Mouse (Mus musculus) intestine, postnatal 0 days (tissue): Measurements from ENCODE around the gene Il17ra. TPM values are rescaled to one million over a fixed set of nuclear protein-coding genes. Genes with fewer than 3 reads are reported as not detected.

Experiments used
- ATAC-seq: fragments of 200-750 bp; cut with Nextera tagmentation; 2 replicates; pipeline ENCODE4 v1.8.0; 2017; ENCODE audit warnings: mild to moderate bottlenecking, moderate TSS enrichment, moderate library complexity
- H3K27ac ChIP-seq: fragments of 300-500 bp; sonication (generic); 2 replicates; pipeline ENCODE4 v1.5.1; 2014; ENCODE audit warnings: mild to moderate bottlenecking, low read depth, low read length, moderate library complexity
- H3K27me3 ChIP-seq: fragments of 300-500 bp; sonication (generic); replicated peaks from 2 replicates; pipeline ENCODE4 v1.6.1; 2014; ENCODE audit warnings: low read length, mixed read lengths; ENCODE audit not compliant: control insufficient read depth, insufficient read depth
- H3K36me3 ChIP-seq: fragments of 300-500 bp; sonication (generic); 2 replicates; pipeline ENCODE4 v1.6.1; 2014; ENCODE audit warnings: mild to moderate bottlenecking, moderate library complexity; ENCODE audit not compliant: control insufficient read depth, insufficient read depth
- H3K4me1 ChIP-seq: fragments of 300-500 bp; sonication (generic); replicated peaks from 2 replicates; pipeline ENCODE4 v1.6.1; 2014; ENCODE audit warnings: antibody characterized with exemption, low read length, mixed read lengths; ENCODE audit not compliant: control insufficient read depth, insufficient read depth
- H3K4me2 ChIP-seq: fragments of 300-500 bp; sonication (generic); replicated peaks from 2 replicates; pipeline ENCODE4 v1.6.1; 2014; ENCODE audit warnings: low read depth, mild to moderate bottlenecking, moderate library complexity
- H3K4me3 ChIP-seq: fragments of 300-500 bp; sonication (generic); 2 replicates; pipeline ENCODE4 v1.5.1; 2014; ENCODE audit warnings: low read depth, low read length
- H3K9ac ChIP-seq: fragments of 300-500 bp; sonication (generic); 2 replicates; pipeline ENCODE4 v1.6.1; 2014; ENCODE audit warnings: mild to moderate bottlenecking, low read depth, low read length
- H3K9me3 ChIP-seq: fragments of 300-500 bp; sonication (generic); 2 replicates; pipeline ENCODE4 v1.6.1; 2016; ENCODE audit warnings: mixed run types; ENCODE audit not compliant: control insufficient read depth
- CTCF ChIP-seq: sonication (generic); IDR thresholded peaks from 2 replicates; pipeline ENCODE4 v1.5.1; 2016; ENCODE audit warnings: low read depth, mild to moderate bottlenecking, control low read depth, antibody characterized with exemption, moderate library complexity
- WGBS: fragments of 180-500 bp; shearing (Covaris S2); extraction: QIAGEN DNeasy Blood & Tissue Kit; methylation state at CpG from one replicate; pipeline ENCODE4 v1.1.7; 2014; 5-methylcytosine and 5-hydroxymethylcytosine counted together
- polyA plus RNA-seq: library from polyadenylated mRNA; unstranded; fragments of >200 nt; fragmentation: Nextera tagmentation; extraction: Ambion mirVana; gene quantifications from 2 replicates; pipeline ENCODE4 v1.2.1, GENCODE M21; 2015

The Il17ra gene
- polyA plus RNA-seq, 1 experiment from 2014 or later, result 4.1 TPM

DNA sequence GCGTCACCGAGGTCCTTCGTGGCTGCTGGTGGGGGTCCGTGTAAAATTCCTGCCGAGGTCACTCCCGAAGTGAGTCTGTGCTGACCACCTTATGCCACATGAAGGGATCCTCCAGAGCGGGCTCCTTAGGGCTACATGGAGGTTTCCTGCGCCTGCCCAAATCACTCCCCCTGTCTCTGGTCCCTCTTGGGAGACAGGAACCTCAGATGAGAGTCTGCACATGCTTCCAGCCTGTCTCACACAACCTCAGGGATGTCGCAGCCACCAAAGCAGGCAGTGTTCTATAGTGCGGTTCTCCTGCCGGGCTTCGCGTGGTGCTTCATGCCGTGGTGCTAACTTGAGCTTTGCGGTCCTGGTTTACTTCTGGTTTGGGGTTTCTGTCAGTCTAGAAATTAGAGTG is 1.8 kb upstream of the Il17ra start:
- no peak overlapping the region for H3K4me2 ChIP-seq
- peaks cover 13% of the 10 kb centered on the region; the same call in 1 of the 2 replicates for H3K27me3 ChIP-seq
- no peaks in the 10 kb centered on the region for H3K4me1 ChIP-seq
- TF ChIP-seq CTCF, result no peak
- no peak for ATAC-seq
- no peak overlapping the region for H3K27ac ChIP-seq
- H3K9ac ChIP-seq, result no peak overlapping the region
- no peaks in the 10 kb centered on the region for H3K9me3 ChIP-seq
- 71% methylated on average over 15 of the region's 15 CpGs for WGBS
- H3K36me3 ChIP-seq, result no peaks in the 10 kb centered on the region
- no peak overlapping the region for H3K4me3 ChIP-seq

GRCm38 (mm10) chr6:120462251-120462650 is 796 bp upstream of the Il17ra start:
- Histone ChIP-seq H3K36me3 (no peaks in the 10 kb centered on the region), H3K9me3 (no peaks in the 10 kb centered on the region), H3K4me2 (no peak overlapping the region), H3K4me1 (no peaks in the 10 kb centered on the region), H3K9ac (no peak overlapping the region), H3K27me3 (peaks cover 13% of the 10 kb centered on the region; the same call in 1 of the 2 replicates), H3K4me3 (no peak overlapping the region), H3K27ac (no peak overlapping the region)
- WGBS, result 46% methylated on average over 6 of the region's 6 CpGs
- no peak for TF ChIP-seq CTCF
- no peak for ATAC-seq

GRCm38 (mm10) chr6:120463884-120464283 is 837 bp downstream of the Il17ra start:
- Histone ChIP-seq H3K9ac (peak overlapping the region; percentile 67), H3K4me3 (peak overlapping the region; percentile 69), H3K4me2 (peak overlapping the region; percentile 86), H3K36me3 (no peaks in the 10 kb centered on the region), H3K27me3 (peaks cover 13% of the 10 kb centered on the region; the same call in 1 of the 2 replicates), H3K9me3 (no peaks in the 10 kb centered on the region), H3K4me1 (no peaks in the 10 kb centered on the region), H3K27ac (no peak overlapping the region)
- ATAC-seq, result no peak
- WGBS, result 8% methylated on average over 11 of the region's 11 CpGs
- peak; percentile 31 for TF ChIP-seq CTCF

DNA sequence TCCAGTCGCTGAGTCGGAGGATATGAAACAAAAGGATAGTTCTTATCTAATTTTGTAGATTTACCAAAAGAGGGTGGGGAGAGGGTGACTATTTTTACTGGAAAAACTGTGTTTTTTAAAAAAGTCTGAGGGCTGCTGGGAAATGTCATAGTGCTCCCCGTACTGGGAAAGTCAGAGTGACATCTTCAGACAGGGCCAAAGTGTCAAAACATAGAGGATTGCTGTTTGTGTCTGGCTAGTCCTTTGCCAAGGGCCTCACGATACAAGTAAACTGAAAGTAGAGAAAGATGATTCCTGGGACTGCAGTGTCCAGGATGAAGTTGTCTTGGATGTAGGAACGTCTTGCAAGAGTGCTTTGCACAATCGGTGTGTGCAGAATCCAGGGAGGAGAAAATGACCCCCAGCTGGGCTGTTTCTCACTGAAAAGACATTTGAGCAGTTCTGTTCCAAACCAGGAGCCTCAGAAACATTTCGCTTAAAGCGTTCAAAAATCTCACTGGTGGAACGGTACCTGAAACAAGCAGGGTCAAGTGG is 1.4 kb downstream of the Il17ra start:
- no peak overlapping the region for H3K9ac ChIP-seq
- 61% methylated on average over 9 of the region's 9 CpGs for WGBS
- no peaks in the 10 kb centered on the region for H3K9me3 ChIP-seq
- H3K4me3 ChIP-seq, result peak overlapping the region; percentile 69; the same call in 1 of the 2 replicates
- no peaks in the 10 kb centered on the region for H3K4me1 ChIP-seq
- TF ChIP-seq CTCF, result no peak
- H3K27ac ChIP-seq, result no peak overlapping the region
- ATAC-seq, result no peak
- H3K36me3 ChIP-seq, result no peaks in the 10 kb centered on the region
- peaks cover 13% of the 10 kb centered on the region; the same call in 1 of the 2 replicates for H3K27me3 ChIP-seq
- peak overlapping the region; percentile 86 for H3K4me2 ChIP-seq

GRCm38 (mm10) chr6:120465393-120465792 is 2.3 kb downstream of the Il17ra start:
- no peak overlapping the region for H3K4me2 ChIP-seq
- no peaks in the 10 kb centered on the region for H3K9me3 ChIP-seq
- no peak overlapping the region for H3K9ac ChIP-seq
- TF ChIP-seq CTCF, result no peak
- ATAC-seq, result no peak
- H3K27me3 ChIP-seq, result peaks cover 13% of the 10 kb centered on the region; the same call in 1 of the 2 replicates
- 64% methylated on average over 4 of the region's 4 CpGs for WGBS
- H3K36me3 ChIP-seq, result no peaks in the 10 kb centered on the region
- H3K27ac ChIP-seq, result no peak overlapping the region
- H3K4me3 ChIP-seq, result no peak overlapping the region
- no peaks in the 10 kb centered on the region for H3K4me1 ChIP-seq

DNA sequence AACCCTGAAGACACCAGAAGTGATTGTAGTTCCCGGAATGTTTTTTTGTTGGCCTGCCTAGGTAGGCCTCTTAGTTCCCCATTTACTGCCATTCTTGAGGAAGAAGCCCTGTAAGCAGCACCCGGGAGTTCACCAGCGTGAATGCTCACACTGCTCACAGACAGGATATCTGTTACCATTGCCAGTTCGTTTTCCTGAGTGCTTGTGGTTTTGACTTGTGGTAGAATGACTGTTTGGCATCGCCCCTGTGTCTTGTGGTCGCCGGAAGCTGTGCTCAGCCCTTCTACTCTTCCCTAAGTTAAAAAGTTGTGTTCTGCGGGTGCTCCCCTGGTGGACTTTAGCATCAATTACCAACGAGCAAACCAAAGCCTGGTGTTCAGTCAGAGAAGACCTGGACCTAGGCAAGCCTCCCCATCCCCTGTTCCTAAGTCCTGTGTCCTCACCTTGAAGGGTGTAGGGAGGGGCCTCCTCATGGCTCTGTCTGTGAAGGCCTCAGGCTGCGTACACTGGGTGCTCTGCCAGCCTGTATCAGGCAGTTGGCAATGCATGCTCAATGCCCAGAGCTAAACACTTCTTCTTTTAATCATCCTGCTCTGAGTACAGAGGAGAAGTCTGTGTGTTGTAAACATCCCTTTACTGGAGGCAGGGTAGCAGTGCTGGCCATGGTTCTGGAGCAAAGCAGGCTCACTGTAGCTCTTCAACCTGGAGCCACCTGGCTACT is 3.7 kb downstream of the Il17ra start:
- TF ChIP-seq CTCF, result no peak
- H3K4me2 ChIP-seq, result no peak overlapping the region
- no peaks in the 10 kb centered on the region for H3K36me3 ChIP-seq
- no peak overlapping the region for H3K4me3 ChIP-seq
- whole genome bisulfite sequencing, result 73% methylated on average over 10 of the region's 10 CpGs
- H3K4me1 ChIP-seq, result no peaks in the 10 kb centered on the region
- no peaks in the 10 kb centered on the region for H3K9me3 ChIP-seq
- peaks cover 6% of the 10 kb centered on the region; the same call in 1 of the 2 replicates for H3K27me3 ChIP-seq
- ATAC-seq, result no peak
- no peak overlapping the region for H3K9ac ChIP-seq
- H3K27ac ChIP-seq, result no peak overlapping the region
